Mouse (Mus musculus) midbrain, embryonic 10.5 days (tissue): ENCODE results near the gene Dock7. TPM values are rescaled to one million over a fixed set of nuclear protein-coding genes. Genes with fewer than 3 reads are reported as not detected.
"Not testable (repeated sequence)": the region's sequence is repeated elsewhere in the genome, so short reads cannot be mapped to it uniquely, and the experiment has no call there.

Source experiments
- DNase-seq: peaks from one replicate; pipeline ENCODE4 v3.0.0-alpha.2; 2017; ENCODE audit warnings: low spot score
- H3K27ac ChIP-seq: fragments of 300-500 bp; sonication (generic); replicated peaks from 2 replicates; pipeline ENCODE4 v1.5.1; 2016; ENCODE audit warnings: mild to moderate bottlenecking
- H3K27me3 ChIP-seq: fragments of 300-500 bp; sonication (generic); 2 replicates; pipeline ENCODE4 v1.6.1; 2016; ENCODE audit warnings: low read depth, mild to moderate bottlenecking; ENCODE audit not compliant: poor library complexity, severe bottlenecking
- H3K36me3 ChIP-seq: fragments of 300-500 bp; sonication (generic); 2 replicates; pipeline ENCODE4 v1.6.1; 2016; ENCODE audit warnings: mild to moderate bottlenecking, moderate library complexity
- H3K4me1 ChIP-seq: fragments of 300-500 bp; sonication (generic); 2 replicates; pipeline ENCODE4 v1.6.1; 2016
- H3K4me3 ChIP-seq: fragments of 300-500 bp; sonication (generic); 2 replicates; pipeline ENCODE4 v1.5.1; 2016; ENCODE audit warnings: mild to moderate bottlenecking, moderate library complexity
- H3K9me3 ChIP-seq: fragments of 300-500 bp; sonication (generic); replicated peaks from 2 replicates; pipeline ENCODE4 v1.6.1; 2016; ENCODE audit warnings: mild to moderate bottlenecking
- WGBS: fragments of 180-500 bp; shearing (Covaris S2); methylation state at CpG from one replicate; pipeline ENCODE4 v1.1.7; 2016; 5-methylcytosine and 5-hydroxymethylcytosine counted together
- polyA plus RNA-seq: library from polyadenylated mRNA; unstranded; fragments of >200 nt; fragmentation: Nextera tagmentation; extraction: Ambion mirVana; gene quantifications from 2 replicates; pipeline ENCODE4 v1.2.1, GENCODE M21; 2016

The Dock7 gene
- polyA plus RNA-seq, 1 experiment from 2014 or later: 64.5 TPM

- no peak overlapping the region for H3K4me3 ChIP-seq
- H3K36me3 ChIP-seq: peaks cover 88% of the 10 kb centered on the region
- H3K27me3 ChIP-seq: no peaks in the 10 kb centered on the region
- 73% methylated on average over 8 of the region's 8 CpGs for WGBS
- H3K9me3 ChIP-seq: no peaks in the 10 kb centered on the region
- no peak overlapping the region for H3K27ac ChIP-seq
- H3K4me1 ChIP-seq: 0 out of 2 replicates have a peak, but pooled peaks cover 5% of the 10 kb centered on the region
- DNase-seq: no peak
Measured at GRCm38 (mm10) chr4:98975741-98976140, 145.0 kb downstream of the Dock7 start.

DNA sequence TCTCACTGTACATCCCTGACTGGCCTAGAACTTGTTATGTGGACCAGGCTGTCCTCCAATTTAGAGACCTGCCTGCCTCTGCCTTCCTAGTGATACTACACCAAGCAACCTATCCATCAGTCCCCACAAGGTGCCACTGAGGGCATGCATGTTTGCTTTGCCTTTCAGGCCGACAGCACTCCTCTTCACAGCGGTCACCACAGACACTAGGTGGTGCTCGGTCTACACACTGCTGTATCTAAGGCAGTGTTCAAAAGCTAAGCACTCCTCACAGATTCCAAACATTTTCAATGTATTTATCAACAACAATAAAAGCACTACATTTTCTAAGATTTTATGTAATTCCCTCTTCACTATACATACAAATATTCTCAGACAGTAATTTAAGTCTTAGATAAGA lies 150.8 kb downstream of the Dock7 start:
- no peaks in the 10 kb centered on the region for H3K27me3 ChIP-seq
- no peaks in the 10 kb centered on the region for H3K9me3 ChIP-seq
- DNase-seq: no peak
- H3K4me3 ChIP-seq: no peak overlapping the region
- peaks cover 97% of the 10 kb centered on the region for H3K36me3 ChIP-seq
- no peaks in the 10 kb centered on the region for H3K4me1 ChIP-seq
- 89% methylated on average over 3 of the region's 3 CpGs for WGBS
- H3K27ac ChIP-seq: no peak overlapping the region

- WGBS: 92% methylated on average over 3 of the region's 3 CpGs
- Histone ChIP-seq H3K9me3 (no peaks in the 10 kb centered on the region), H3K4me1 (no peaks in the 10 kb centered on the region), H3K27me3 (no peaks in the 10 kb centered on the region), H3K27ac (no peak overlapping the region), H3K36me3 (peaks cover 89% of the 10 kb centered on the region), H3K4me3 (no peak overlapping the region)
- no peak for DNase-seq
Measured at GRCm38 (mm10) chr4:98960243-98960642, 160.5 kb downstream of the Dock7 start.

GRCm38 (mm10) chr4:98955986-98956385 lies 164.7 kb downstream of the Dock7 start:
- Histone ChIP-seq H3K27ac (no peak overlapping the region), H3K36me3 (peaks cover 74% of the 10 kb centered on the region), H3K4me1 (no peaks in the 10 kb centered on the region), H3K27me3 (no peaks in the 10 kb centered on the region), H3K4me3 (no peak overlapping the region), H3K9me3 (no peaks in the 10 kb centered on the region)
- DNase-seq: no peak
- WGBS: 96% methylated on average over 8 of the region's 8 CpGs

GRCm38 (mm10) chr4:98950563-98950962 lies 170.2 kb downstream of the Dock7 start:
- no peaks in the 10 kb centered on the region for H3K27me3 ChIP-seq
- H3K27ac ChIP-seq: no peak overlapping the region
- peaks cover 45% of the 10 kb centered on the region for H3K36me3 ChIP-seq
- no peaks in the 10 kb centered on the region for H3K9me3 ChIP-seq
- H3K4me3 ChIP-seq: no peak overlapping the region
- no peaks in the 10 kb centered on the region for H3K4me1 ChIP-seq
- DNase-seq: no peak

DNA sequence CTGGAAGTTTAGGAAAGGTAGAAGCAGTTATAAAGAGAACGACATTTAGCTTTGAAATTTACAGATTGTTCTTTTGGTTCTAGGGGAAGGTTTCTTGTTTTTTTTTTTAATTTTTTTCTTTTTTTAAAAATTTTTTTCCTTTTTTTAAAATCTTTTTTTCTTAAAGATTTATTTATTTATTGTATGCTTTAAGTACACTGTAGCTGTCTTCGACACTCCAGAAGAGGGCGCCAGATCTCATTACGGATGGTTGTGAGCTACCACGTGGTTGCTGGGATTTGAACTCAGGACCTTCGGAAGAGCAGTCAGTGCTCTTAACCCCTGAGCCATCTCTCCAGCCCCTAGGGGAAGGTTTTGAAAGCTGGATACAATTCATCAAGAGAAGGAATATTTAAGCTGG lies 182.5 kb downstream of the Dock7 start:
- not testable (repeated sequence) for H3K27ac ChIP-seq, H3K27me3 ChIP-seq, H3K4me1 ChIP-seq, H3K4me3 ChIP-seq, H3K9me3 ChIP-seq, DNase-seq
- 91% methylated on average over 6 of the region's 6 CpGs for WGBS
- peaks cover 89% of the 10 kb centered on the region for H3K36me3 ChIP-seq

- H3K4me3 ChIP-seq: no peak overlapping the region
- no peak overlapping the region for H3K27ac ChIP-seq
- DNase-seq: no peak
- no peaks in the 10 kb centered on the region for H3K9me3 ChIP-seq
- peaks cover 94% of the 10 kb centered on the region for H3K36me3 ChIP-seq
- 90% methylated on average over 6 of the region's 6 CpGs for WGBS
- no peaks in the 10 kb centered on the region for H3K4me1 ChIP-seq
- no peaks in the 10 kb centered on the region for H3K27me3 ChIP-seq
Measured at GRCm38 (mm10) chr4:98936036-98936435, 184.7 kb downstream of the Dock7 start.

DNA sequence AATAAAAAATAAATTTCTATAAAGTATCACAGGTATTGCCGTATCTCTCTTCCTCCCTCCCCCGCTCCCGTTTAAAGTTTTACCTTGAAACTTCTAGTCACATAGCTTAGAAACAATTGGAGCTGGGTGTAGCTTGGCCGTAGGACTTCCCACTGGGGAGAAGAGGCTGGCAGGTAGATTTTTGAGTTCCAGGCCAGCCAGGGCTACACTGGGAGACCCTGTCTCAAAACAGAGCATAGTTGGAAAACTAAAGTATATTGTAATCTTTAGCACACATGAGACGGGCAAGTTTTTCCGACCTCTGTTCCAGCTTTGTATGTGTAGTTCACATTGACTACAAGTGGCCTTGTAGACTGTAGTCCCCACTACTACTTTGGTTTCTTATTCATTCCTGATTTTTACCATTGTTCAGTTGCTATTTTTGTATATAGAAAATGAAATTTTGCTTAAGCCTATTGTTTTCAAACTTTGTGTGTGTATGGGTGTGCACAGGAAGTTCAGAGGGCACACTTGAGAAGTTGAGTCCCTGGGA lies 195.4 kb downstream of the Dock7 start:
- Histone ChIP-seq H3K9me3 (no peaks in the 10 kb centered on the region), H3K36me3 (peaks cover 31% of the 10 kb centered on the region), H3K4me1 (peaks cover 25% of the 10 kb centered on the region), H3K27ac (0 out of 2 replicates have a peak overlapping the region, but pooled peaks have one; percentile 99), H3K27me3 (no peaks in the 10 kb centered on the region), H3K4me3 (peak overlapping the region; percentile 97)
- DNase-seq: no peak
- 48% methylated on average over 6 of the region's 6 CpGs for WGBS

DNA sequence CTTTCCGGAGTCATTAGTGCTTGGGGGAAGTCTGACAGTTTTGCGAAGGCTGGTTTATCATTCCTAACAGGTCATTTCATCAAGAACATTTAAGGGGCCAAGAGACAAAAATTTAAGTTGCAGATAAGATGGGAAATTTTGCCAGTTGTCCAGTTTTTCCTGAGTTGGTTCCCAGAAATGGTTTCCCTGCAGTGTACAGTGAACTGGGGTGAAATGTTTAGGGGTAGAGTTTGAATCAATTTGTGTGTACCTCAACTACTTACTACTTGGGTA lies 195.9 kb downstream of the Dock7 start:
- Histone ChIP-seq H3K27me3 (no peaks in the 10 kb centered on the region), H3K27ac (peak overlapping the region; percentile 99), H3K9me3 (no peaks in the 10 kb centered on the region), H3K36me3 (peaks cover 26% of the 10 kb centered on the region), H3K4me3 (peak overlapping the region; percentile 97), H3K4me1 (peaks cover 25% of the 10 kb centered on the region)
- 2% methylated on average over 2 of the region's 2 CpGs for WGBS
- DNase-seq: no peak

DNA sequence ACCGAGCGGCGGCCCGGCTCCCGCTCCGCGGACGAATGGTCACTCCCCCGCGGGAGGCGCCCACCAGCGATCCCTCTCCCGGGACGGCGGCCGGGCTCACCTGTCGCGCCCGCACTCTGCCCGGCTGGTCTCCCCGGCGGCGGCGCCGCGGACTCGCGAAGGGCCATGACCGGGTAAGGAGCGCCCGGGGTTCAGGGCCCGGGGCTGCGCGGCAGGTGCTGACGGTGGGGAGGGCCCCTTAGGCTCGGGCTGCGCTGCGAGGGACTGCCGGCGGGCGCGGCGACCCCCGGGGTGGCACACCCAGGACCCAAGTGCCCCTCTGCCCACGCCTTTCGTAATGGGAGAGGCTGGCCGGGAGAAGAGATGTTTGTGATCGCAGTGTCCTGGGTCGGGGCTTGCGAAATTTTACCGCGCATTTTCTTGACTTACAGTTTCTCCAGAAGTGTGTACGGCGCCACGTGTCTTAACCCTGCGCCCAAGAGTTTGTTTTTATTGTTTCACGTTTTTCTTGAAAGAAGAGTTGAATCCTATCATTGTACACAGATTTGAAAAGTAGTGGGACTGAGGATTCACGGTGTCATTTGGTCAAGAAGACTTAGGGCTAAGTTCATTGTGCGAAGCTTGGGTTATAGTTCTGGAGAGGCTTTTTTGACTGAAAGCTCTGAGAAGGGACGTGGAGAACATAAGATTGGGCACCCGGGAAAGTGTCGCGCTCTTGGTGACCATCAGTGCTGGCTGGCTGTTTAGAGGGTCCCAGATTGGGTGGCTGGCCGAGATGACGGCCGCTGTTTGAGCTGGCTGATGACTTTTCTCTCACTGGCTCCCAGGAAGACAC lies 196.4 kb downstream of the Dock7 start:
- H3K9me3 ChIP-seq: no peaks in the 10 kb centered on the region
- H3K27ac ChIP-seq: peak overlapping the region; percentile 99
- under 1% methylated on average over 50 of the region's 66 CpGs for WGBS
- peaks cover 21% of the 10 kb centered on the region for H3K36me3 ChIP-seq
- no peaks in the 10 kb centered on the region for H3K27me3 ChIP-seq
- peaks cover 25% of the 10 kb centered on the region for H3K4me1 ChIP-seq
- peak overlapping the region; percentile 97 for H3K4me3 ChIP-seq
- peak; percentile 31 for DNase-seq

DNA sequence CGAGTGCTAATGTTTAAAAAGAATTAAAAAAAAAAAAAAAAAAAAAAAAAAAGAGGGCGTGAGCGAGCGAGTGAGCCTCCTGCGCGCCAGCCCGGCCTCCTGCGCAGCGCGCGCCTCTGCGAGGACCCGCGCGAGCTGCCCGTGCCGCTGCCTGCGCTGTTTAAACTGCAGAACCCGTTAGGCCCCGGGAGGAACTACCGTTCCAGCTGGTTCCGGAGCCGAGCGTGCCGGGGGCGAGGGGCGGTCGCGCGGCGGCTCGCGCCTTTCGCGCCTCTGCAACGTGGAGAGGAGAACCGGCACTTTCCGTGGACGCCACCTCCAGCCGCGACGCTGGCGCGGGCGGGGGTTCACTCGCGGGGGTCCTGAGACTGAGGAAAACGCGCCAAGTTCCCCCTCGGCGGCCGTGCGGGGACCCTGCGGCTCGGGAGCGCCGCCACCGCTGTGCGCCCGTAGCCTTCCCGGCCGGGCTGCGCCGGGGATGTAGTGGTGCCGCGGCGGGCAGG lies 197.1 kb downstream of the Dock7 start, which contains the start of gene Usp1:
Gene Usp1 (plus strand): TSS at position 243 of the 503 bp plus-strand sequence.
- peak; percentile 83 for DNase-seq
- under 1% methylated on average over 66 of the region's 67 CpGs for WGBS
- Histone ChIP-seq H3K9me3 (no peaks in the 10 kb centered on the region), H3K27me3 (no peaks in the 10 kb centered on the region), H3K4me1 (peaks cover 25% of the 10 kb centered on the region), H3K27ac (peak within 1 kb of the TSS; percentile 99), H3K36me3 (peaks cover 14% of the 10 kb centered on the region), H3K4me3 (peak within 1 kb of the TSS; percentile 97)

GRCm38 (mm10) chr4:98922643-98923567 lies 197.8 kb downstream of the Dock7 start:
- H3K9me3 ChIP-seq: no peaks in the 10 kb centered on the region
- peaks cover 25% of the 10 kb centered on the region for H3K4me1 ChIP-seq
- H3K4me3 ChIP-seq: peak overlapping the region; percentile 97
- peaks cover 7% of the 10 kb centered on the region for H3K36me3 ChIP-seq
- peak; percentile 98 for DNase-seq
- no peaks in the 10 kb centered on the region for H3K27me3 ChIP-seq
- peak overlapping the region; percentile 99 for H3K27ac ChIP-seq
- under 1% methylated on average over 53 of the region's 53 CpGs for WGBS
